Mouse (Mus musculus) liver, embryonic 11.5 days (tissue): ENCODE measurements around the gene Wdr63. TPM values are rescaled to one million over a fixed set of nuclear protein-coding genes. Genes with fewer than 3 reads are reported as not detected.

Source experiments
- ATAC-seq: fragments of 200-750 bp; cut with Nextera tagmentation; replicated peaks from 2 replicates; pipeline ENCODE4 v1.8.0; 2017; ENCODE audit warnings: moderate number of reproducible peaks, mild to moderate bottlenecking, moderate TSS enrichment, moderate library complexity; ENCODE audit not compliant: low FRiP score
- DNase-seq: peaks from one replicate; pipeline ENCODE4 v3.0.0-alpha.2; 2017; ENCODE audit warnings: low spot score
- H3K27ac ChIP-seq: fragments of 300-500 bp; sonication (generic); 2 replicates; pipeline ENCODE4 v1.5.1; 2014; ENCODE audit warnings: mild to moderate bottlenecking, low read depth, low read length, control low read depth
- H3K27me3 ChIP-seq: fragments of 300-500 bp; sonication (generic); replicated peaks from 2 replicates; pipeline ENCODE4 v1.6.1; 2014; ENCODE audit warnings: low read length, mixed read lengths; ENCODE audit not compliant: control insufficient read depth, insufficient read depth
- H3K36me3 ChIP-seq: fragments of 300-500 bp; sonication (generic); 2 replicates; pipeline ENCODE4 v1.6.1; 2014; ENCODE audit warnings: mild to moderate bottlenecking, low read length, moderate library complexity, mixed read lengths; ENCODE audit not compliant: control insufficient read depth, insufficient read depth
- H3K4me1 ChIP-seq: fragments of 300-500 bp; sonication (generic); replicated peaks from 2 replicates; pipeline ENCODE4 v1.6.1; 2014; ENCODE audit warnings: low read length, mixed read lengths; ENCODE audit not compliant: control insufficient read depth, insufficient read depth
- H3K4me2 ChIP-seq: fragments of 300-500 bp; sonication (generic); 2 replicates; pipeline ENCODE4 v1.6.1; 2014; ENCODE audit warnings: mild to moderate bottlenecking, control low read depth, moderate library complexity
- H3K4me3 ChIP-seq: fragments of 300-500 bp; sonication (generic); 2 replicates; pipeline ENCODE4 v1.5.1; 2014; ENCODE audit warnings: low read depth, low read length, control low read depth
- H3K9ac ChIP-seq: fragments of 300-500 bp; sonication (generic); 2 replicates; pipeline ENCODE4 v1.6.1; 2014; ENCODE audit warnings: low read depth, low read length, control low read depth
- H3K9me3 ChIP-seq: fragments of 300-500 bp; sonication (generic); 2 replicates; pipeline ENCODE4 v1.6.1; 2016; ENCODE audit warnings: low read length, inconsistent platforms, mixed read lengths; ENCODE audit not compliant: control insufficient read depth
- WGBS: fragments of 180-500 bp; shearing (Covaris S2); extraction: QIAGEN DNeasy Blood & Tissue Kit; methylation state at CpG from one replicate; pipeline ENCODE4 v1.1.7; 2014; 5-methylcytosine and 5-hydroxymethylcytosine counted together
- polyA plus RNA-seq: library from polyadenylated mRNA; unstranded; fragments of >200 nt; fragmentation: Nextera tagmentation; extraction: Ambion mirVana; gene quantifications from 2 replicates; pipeline ENCODE4 v1.2.1, GENCODE M21; 2014

Gene Wdr63
- polyA plus RNA-seq, 1 experiment from 2014 or later, result 0.99 TPM

DNA sequence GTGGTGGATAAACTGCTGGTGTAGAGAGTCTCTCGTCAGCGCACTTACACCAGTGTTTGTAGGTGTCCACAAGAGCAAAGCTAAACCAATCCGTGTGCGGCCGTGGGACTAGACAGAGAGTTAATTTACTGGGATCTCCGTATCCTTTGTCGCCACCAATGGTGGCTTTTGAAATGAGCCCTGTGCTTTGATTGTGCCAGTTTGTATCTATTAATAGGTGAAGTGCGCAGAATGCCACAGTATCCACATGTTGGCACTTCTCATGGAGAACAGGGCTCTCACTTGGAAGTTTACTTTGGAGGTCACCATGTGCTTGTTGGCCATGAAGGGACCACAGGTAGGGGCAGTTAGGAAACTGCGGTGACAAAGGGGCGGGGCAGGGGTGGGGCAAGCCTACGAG is 66.5 kb downstream of the Wdr63 start:
- H3K27ac ChIP-seq, result no peak overlapping the region
- 86% methylated on average over 11 of the region's 11 CpGs for WGBS
- ATAC-seq (no peak), DNase-seq (no peak)
- H3K4me3 ChIP-seq, result no peak overlapping the region
- H3K9me3 ChIP-seq, result peaks cover 3% of the 10 kb centered on the region; the same call in 1 of the 2 replicates
- peaks cover 6% of the 10 kb centered on the region; the same call in 1 of the 2 replicates for H3K4me1 ChIP-seq
- H3K27me3 ChIP-seq, result no peaks in the 10 kb centered on the region; the same call in 1 of the 2 replicates
- H3K36me3 ChIP-seq, result no peaks in the 10 kb centered on the region
- H3K4me2 ChIP-seq, result no peak overlapping the region
- no peak overlapping the region for H3K9ac ChIP-seq

DNA sequence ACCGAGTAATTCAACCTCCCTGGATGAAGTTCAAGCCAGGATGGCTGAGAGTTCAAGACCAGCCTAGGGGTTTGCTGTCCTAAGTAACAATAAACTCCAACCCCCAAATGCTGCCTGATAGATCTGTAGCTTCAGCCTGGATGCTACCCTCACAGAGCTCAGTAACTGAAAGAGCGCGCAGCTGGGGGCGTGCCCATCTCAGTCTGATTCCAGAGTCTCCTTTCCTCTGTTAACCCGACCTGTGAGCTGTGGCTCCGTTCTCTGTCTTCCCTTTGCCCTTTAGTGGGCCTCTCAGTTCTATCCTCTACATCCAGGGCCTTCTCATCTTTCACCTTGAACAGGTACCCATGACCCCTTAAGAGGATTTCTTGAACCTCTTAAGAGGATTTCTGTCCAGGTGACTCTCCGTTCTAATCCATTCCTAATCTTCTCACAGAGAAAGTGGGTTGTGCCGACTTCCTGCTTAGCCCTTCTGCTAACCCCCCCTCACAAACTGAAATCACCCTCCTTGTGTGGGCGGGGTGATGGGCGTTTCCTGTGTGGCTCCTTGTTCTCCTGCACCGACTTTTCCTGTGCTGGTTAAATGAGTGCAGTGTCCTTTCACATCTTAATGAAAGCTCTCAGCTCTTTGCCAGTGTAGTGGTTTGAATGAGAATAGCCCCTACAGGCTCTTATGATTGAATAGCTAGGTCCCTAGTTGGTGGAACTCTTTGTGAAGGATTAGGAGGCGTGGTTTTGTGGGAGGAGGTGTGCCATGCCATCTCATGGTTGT is 68.6 kb downstream of the Wdr63 start:
- Histone ChIP-seq H3K4me1 (no peaks in the 10 kb centered on the region; the same call in 1 of the 2 replicates), H3K27me3 (no peaks in the 10 kb centered on the region; the same call in 1 of the 2 replicates), H3K27ac (peak overlapping the region; percentile 59; the same call in 1 of the 2 replicates), H3K9ac (no peak overlapping the region), H3K36me3 (no peaks in the 10 kb centered on the region), H3K9me3 (peaks cover 3% of the 10 kb centered on the region; the same call in 1 of the 2 replicates), H3K4me3 (0 out of 2 replicates have a peak overlapping the region, but pooled peaks have one; percentile 22), H3K4me2 (peak overlapping the region; percentile 39)
- DNase-seq (no peak), ATAC-seq (no peak)
- WGBS, result 49% methylated on average over 12 of the region's 12 CpGs

DNA sequence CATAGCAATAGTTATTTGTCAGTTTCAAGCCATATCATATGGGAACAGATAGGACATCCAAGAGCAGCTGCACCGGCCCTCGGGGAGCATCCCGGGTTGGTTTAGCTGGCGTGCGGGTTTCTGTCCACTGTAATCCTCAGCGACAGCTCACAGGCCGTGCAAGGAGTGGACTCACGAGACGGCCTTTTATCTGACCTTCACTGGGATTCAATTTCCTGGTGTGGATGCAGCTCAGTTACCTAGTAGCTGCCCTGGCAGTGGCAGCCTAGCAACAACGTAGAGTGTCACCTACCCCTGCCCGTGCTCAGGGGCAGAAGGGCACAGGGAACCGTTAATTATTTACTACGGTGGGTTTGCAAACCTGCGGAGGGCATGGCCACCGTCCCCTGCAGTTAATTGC is 70.0 kb downstream of the Wdr63 start:
- Histone ChIP-seq H3K9me3 (peaks cover 3% of the 10 kb centered on the region; the same call in 1 of the 2 replicates), H3K4me3 (no peak overlapping the region), H3K9ac (no peak overlapping the region), H3K4me2 (peak overlapping the region; percentile 22; the same call in 1 of the 2 replicates), H3K4me1 (no peaks in the 10 kb centered on the region; the same call in 1 of the 2 replicates), H3K27me3 (no peaks in the 10 kb centered on the region; the same call in 1 of the 2 replicates), H3K27ac (peak overlapping the region; percentile 70; the same call in 1 of the 2 replicates), H3K36me3 (no peaks in the 10 kb centered on the region)
- WGBS, result 55% methylated on average over 15 of the region's 15 CpGs
- ATAC-seq (peak; percentile 73), DNase-seq (no peak)

DNA sequence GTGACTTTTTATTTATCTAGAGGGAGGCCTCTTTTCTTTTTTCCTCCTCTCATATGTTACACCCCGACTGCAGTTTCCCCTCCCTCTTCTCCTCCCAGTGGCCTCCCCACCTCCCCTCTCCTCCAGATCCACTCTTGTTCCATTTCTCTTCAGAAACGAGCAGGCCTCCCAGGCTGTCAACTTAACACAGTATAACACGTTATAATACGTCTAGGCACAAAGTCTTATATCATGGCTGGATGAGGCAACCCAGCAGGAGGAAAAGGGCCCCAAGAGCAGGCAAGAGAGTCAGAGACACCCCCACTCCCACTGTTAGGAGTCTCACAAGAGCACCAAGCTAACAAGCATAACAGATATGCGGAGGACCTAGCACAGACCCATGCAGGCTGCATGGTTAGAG is 75.0 kb downstream of the Wdr63 start:
- no peak overlapping the region for H3K4me2 ChIP-seq
- H3K9ac ChIP-seq, result no peak overlapping the region
- H3K36me3 ChIP-seq, result no peaks in the 10 kb centered on the region
- H3K27ac ChIP-seq, result no peak overlapping the region
- no peak overlapping the region for H3K4me3 ChIP-seq
- no peaks in the 10 kb centered on the region; the same call in 1 of the 2 replicates for H3K27me3 ChIP-seq
- DNase-seq (no peak), ATAC-seq (no peak)
- 85% methylated on average over 5 of the region's 5 CpGs for WGBS
- H3K4me1 ChIP-seq, result peaks cover 4% of the 10 kb centered on the region; the same call in 1 of the 2 replicates
- H3K9me3 ChIP-seq, result no peaks in the 10 kb centered on the region

DNA sequence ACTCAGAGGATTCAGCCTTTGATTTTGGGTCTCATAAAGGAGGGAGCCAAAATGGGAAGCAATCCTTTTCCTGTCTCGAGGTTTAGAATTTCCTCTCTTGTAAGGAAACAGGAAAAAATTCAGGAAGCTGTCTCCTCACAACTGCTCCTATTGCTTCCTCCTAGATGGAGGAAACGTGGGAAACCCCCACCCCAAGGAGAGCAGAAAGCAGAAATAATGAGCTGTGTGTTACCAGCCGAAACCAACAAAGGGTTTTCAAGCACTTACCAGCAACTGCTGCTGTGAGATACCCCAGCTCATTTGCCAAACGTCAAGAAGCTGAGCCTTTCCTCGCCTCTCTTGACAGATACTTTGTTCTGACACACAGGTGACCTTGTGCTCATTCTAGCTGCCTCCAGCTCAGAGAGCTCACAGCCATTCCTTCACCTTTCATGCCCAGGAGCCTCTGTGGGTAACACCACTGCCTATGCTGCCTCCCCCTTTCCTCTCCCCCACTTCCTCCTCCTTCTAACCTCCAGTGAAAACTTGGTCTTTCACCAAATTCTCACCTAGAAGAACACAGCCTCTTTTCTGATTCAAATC is 77.6 kb downstream of the Wdr63 start:
- ATAC-seq (no peak), DNase-seq (no peak)
- H3K4me2 ChIP-seq, result no peak overlapping the region
- no peak overlapping the region for H3K4me3 ChIP-seq
- no peaks in the 10 kb centered on the region for H3K9me3 ChIP-seq
- H3K9ac ChIP-seq, result no peak overlapping the region
- H3K4me1 ChIP-seq, result 0 out of 2 replicates have a peak, but pooled peaks cover 4% of the 10 kb centered on the region
- no peaks in the 10 kb centered on the region for H3K36me3 ChIP-seq
- H3K27me3 ChIP-seq, result no peaks in the 10 kb centered on the region
- H3K27ac ChIP-seq, result no peak overlapping the region
- 18% methylated on average over 5 of the region's 5 CpGs for WGBS

DNA sequence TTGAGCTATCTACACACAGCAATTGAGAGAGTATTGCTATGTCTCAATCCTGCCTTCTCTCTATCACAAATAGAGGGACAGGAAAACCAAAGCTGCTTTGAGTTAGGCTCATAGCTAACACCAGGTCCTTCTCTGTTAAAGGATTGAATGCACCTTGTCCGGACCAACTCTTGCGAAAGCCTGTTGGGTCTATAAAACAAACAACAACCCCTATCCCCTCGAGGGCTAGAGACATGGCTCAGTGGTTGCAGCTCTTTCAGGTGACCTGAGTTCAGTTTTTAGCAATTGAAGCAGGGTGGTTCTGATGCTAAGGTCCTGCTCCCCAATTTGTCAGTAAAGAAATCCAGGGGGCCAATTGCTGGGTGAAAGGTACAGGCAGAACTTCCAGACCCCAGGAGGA is 78.7 kb downstream of the Wdr63 start:
- H3K9ac ChIP-seq, result no peak overlapping the region
- no peak overlapping the region for H3K4me3 ChIP-seq
- no peaks in the 10 kb centered on the region for H3K36me3 ChIP-seq
- 69% methylated on average over 3 of the region's 3 CpGs for WGBS
- DNase-seq (no peak), ATAC-seq (no peak)
- H3K9me3 ChIP-seq, result no peaks in the 10 kb centered on the region
- no peak overlapping the region; the same call in 1 of the 2 replicates for H3K27ac ChIP-seq
- no peaks in the 10 kb centered on the region for H3K27me3 ChIP-seq
- H3K4me1 ChIP-seq, result 0 out of 2 replicates have a peak, but pooled peaks cover 4% of the 10 kb centered on the region
- H3K4me2 ChIP-seq, result no peak overlapping the region

- H3K4me2 ChIP-seq, result no peak overlapping the region
- DNase-seq (no peak), ATAC-seq (no peak)
- no peak overlapping the region for H3K9ac ChIP-seq
- H3K27me3 ChIP-seq, result no peaks in the 10 kb centered on the region
- H3K4me3 ChIP-seq, result no peak overlapping the region
- H3K4me1 ChIP-seq, result 0 out of 2 replicates have a peak, but pooled peaks cover 4% of the 10 kb centered on the region
- 90% methylated on average over 2 of the region's 2 CpGs for WGBS
- H3K36me3 ChIP-seq, result no peaks in the 10 kb centered on the region
- 0 out of 2 replicates have a peak overlapping the region, but pooled peaks have one; percentile 6 for H3K27ac ChIP-seq
- no peaks in the 10 kb centered on the region for H3K9me3 ChIP-seq
These were observed 79.5 kb downstream of the Wdr63 start for GRCm38 (mm10) chr3:146028406-146028805.

- H3K9ac ChIP-seq, result no peak overlapping the region
- ATAC-seq (peak; percentile 39), DNase-seq (no peak)
- no peaks in the 10 kb centered on the region for H3K9me3 ChIP-seq
- 0 out of 2 replicates have a peak, but pooled peaks cover 4% of the 10 kb centered on the region for H3K4me1 ChIP-seq
- H3K27me3 ChIP-seq, result no peaks in the 10 kb centered on the region
- H3K36me3 ChIP-seq, result no peaks in the 10 kb centered on the region; the same call in 1 of the 2 replicates
- no peak overlapping the region for H3K4me2 ChIP-seq
- H3K4me3 ChIP-seq, result no peak overlapping the region
- 42% methylated on average over 6 of the region's 6 CpGs for WGBS
- peak overlapping the region; percentile 4; the same call in 1 of the 2 replicates for H3K27ac ChIP-seq
These were observed 80.8 kb downstream of the Wdr63 start for GRCm38 (mm10) chr3:146027116-146027515.
